ENCODE assay signal across 8 mouse cellular contexts in genomic region chr12:67059136-67060014, GRCm38 (mm10).
DNase-seq lines count a peak whose midpoint lies in the region; ATAC-seq lines count a peak whose summit lies in the region.

No protein-coding gene starts in this region.

- no peak overlapping the region for H3K4me3 ChIP-seq in midbrain, embryonic 11.5 days (ENCODE audit: low read depth, low read length)
- no peak overlapping the region for H3K4me3 ChIP-seq in midbrain, embryonic 10.5 days
- no peak overlapping the region for H3K4me3 ChIP-seq in hindbrain, embryonic 14.5 days (replicated peaks; ENCODE audit: low read length)

- peak; percentile 97 for ATAC-seq in midbrain, embryonic 11.5 days (ENCODE audit: low FRiP score)
- ATAC-seq in hindbrain, embryonic 14.5 days (ENCODE audit: low FRiP score), result peak; percentile 97

- DNase-seq in midbrain, embryonic 11.5 days (ENCODE audit: low spot score, missing footprints), result peak; percentile 86
- no peak for DNase-seq in midbrain, embryonic 10.5 days (ENCODE audit: low spot score)
- DNase-seq in c-Kit-positive CD71-positive TER-119-positive erythroid progenitor cells, embryonic 14.5 days (ENCODE audit: low spot score), result peak; percentile 45
- no peak for DNase-seq in hindbrain, embryonic 14.5 days (ENCODE audit: low spot score)
- DNase-seq in mesoderm, embryonic 11.5 days (ENCODE audit: low read depth, low spot score), result peak; percentile 64
- no peak for DNase-seq in frontal cortex, adult 2 months (ENCODE audit: extremely low spot score in 1 of 2, low spot score in 1 of 2)
- DNase-seq in frontal cortex, postnatal 10 days (ENCODE audit: low spot score in 2 of 2), result no peak
- DNase-seq in right cerebral cortex, postnatal 36 days (ENCODE audit: low spot score in 2 of 2), result no peak

- no peak overlapping the region for H3K9ac ChIP-seq in midbrain, embryonic 11.5 days (ENCODE audit: low read length)
- no peak overlapping the region for H3K9ac ChIP-seq in hindbrain, embryonic 14.5 days

- peaks cover 4% of the 10 kb centered on the region; the same call in 1 of the 2 replicates for H3K9me3 ChIP-seq in midbrain, embryonic 11.5 days (ENCODE audit: control insufficient read depth, low read length)
- no peaks in the 10 kb centered on the region; the same call in 1 of the 2 replicates for H3K9me3 ChIP-seq in midbrain, embryonic 10.5 days (replicated peaks)
- H3K9me3 ChIP-seq in hindbrain, embryonic 14.5 days (ENCODE audit: control insufficient read depth, low read length), result peaks cover 10% of the 10 kb centered on the region

- no peaks in the 10 kb centered on the region for H3K36me3 ChIP-seq in midbrain, embryonic 11.5 days (ENCODE audit: control insufficient read depth, insufficient read depth, low read length)
- H3K36me3 ChIP-seq in midbrain, embryonic 10.5 days, result no peaks in the 10 kb centered on the region
- no peaks in the 10 kb centered on the region for H3K36me3 ChIP-seq in hindbrain, embryonic 14.5 days (replicated peaks; ENCODE audit: control insufficient read depth, insufficient read depth)

- no peaks in the 10 kb centered on the region for H3K4me1 ChIP-seq in midbrain, embryonic 11.5 days (ENCODE audit: control insufficient read depth, insufficient read depth, low read length)
- no peaks in the 10 kb centered on the region for H3K4me1 ChIP-seq in midbrain, embryonic 10.5 days
- no peaks in the 10 kb centered on the region for H3K4me1 ChIP-seq in hindbrain, embryonic 14.5 days (replicated peaks; ENCODE audit: control insufficient read depth, insufficient read depth, low read length)

- no peaks in the 10 kb centered on the region for H3K27me3 ChIP-seq in midbrain, embryonic 11.5 days (ENCODE audit: control insufficient read depth, insufficient read depth, low read length)
- H3K27me3 ChIP-seq in midbrain, embryonic 10.5 days (ENCODE audit: low read depth, poor library complexity, severe bottlenecking), result no peaks in the 10 kb centered on the region
- no peaks in the 10 kb centered on the region for H3K27me3 ChIP-seq in hindbrain, embryonic 14.5 days (ENCODE audit: control insufficient read depth, insufficient read depth, low read length)

- WGBS in midbrain, embryonic 11.5 days, result 75% methylated on average over 19 of the region's 19 CpGs
- 59% methylated on average over 19 of the region's 19 CpGs for WGBS in midbrain, embryonic 10.5 days
- WGBS in hindbrain, embryonic 14.5 days, result 75% methylated on average over 19 of the region's 19 CpGs

- H3K27ac ChIP-seq in midbrain, embryonic 11.5 days (ENCODE audit: low read depth, low read length), result no peak overlapping the region
- H3K27ac ChIP-seq in midbrain, embryonic 10.5 days (replicated peaks), result no peak overlapping the region
- H3K27ac ChIP-seq in hindbrain, embryonic 14.5 days, result no peak overlapping the region

- no peak overlapping the region for H3K4me2 ChIP-seq in midbrain, embryonic 11.5 days
- H3K4me2 ChIP-seq in hindbrain, embryonic 14.5 days (replicated peaks), result no peak overlapping the region

Comparison
In these comparisons a context has a peak if more than half of its experiments do, and no peak if none do; other contexts are left out.
1. DNase-seq: peak in midbrain, embryonic 11.5 days (single experiment), c-Kit-positive CD71-positive TER-119-positive erythroid progenitor cells, embryonic 14.5 days (single experiment) and mesoderm, embryonic 11.5 days (single experiment); none in midbrain, embryonic 10.5 days (single experiment), hindbrain, embryonic 14.5 days (single experiment), frontal cortex, adult 2 months (0 of 2), frontal cortex, postnatal 10 days (0 of 2) and right cerebral cortex, postnatal 36 days (0 of 2).